Comparison of ENCODE assay signal across 8 mouse cellular contexts in genomic region chr5:53998146-53998742, GRCm38 (mm10). TPM values are rescaled to one million over a fixed set of nuclear protein-coding genes. Genes with fewer than 3 reads are reported as not detected.
DNase-seq lines count a peak whose midpoint lies in the region; ATAC-seq lines count a peak whose summit lies in the region.

Stim2 (plus strand) TSS chr5:53998499.

- H3K4me1 ChIP-seq in intestine, embryonic 14.5 days (replicated peaks; ENCODE audit: control insufficient read depth, insufficient read depth, low read length) = peaks cover 19% of the 10 kb centered on the region

- H3K9ac ChIP-seq in intestine, embryonic 14.5 days (ENCODE audit: low read length) = peak within 1 kb of the TSS; percentile 84

- DNase-seq in adrenal gland, adult (ENCODE audit: inconsistent age in 2 of 2, low spot score in 1 of 2) = peak; percentile 98 to 99
- DNase-seq in embryo, embryonic 10.5 days (ENCODE audit: low spot score) = peak; percentile 96
- peak; percentile 96 for DNase-seq in gastrocnemius, postnatal 25 days
- peak; percentile 96 for DNase-seq in intestine, embryonic 14.5 days (ENCODE audit: low spot score)
- DNase-seq in left cerebral cortex, postnatal 14 days (ENCODE audit: low spot score in 2 of 2) = peak; percentile 95
- DNase-seq in mesoderm, embryonic 11.5 days (ENCODE audit: low read depth, low spot score) = peak; percentile 98
- peak; percentile 90 to 94 for DNase-seq in right cerebral cortex, postnatal 36 days (ENCODE audit: low spot score in 2 of 2)
- peak; percentile 94 for DNase-seq in yolk sac, embryonic 10.5 days (ENCODE audit: low spot score)

- H3K36me3 ChIP-seq in intestine, embryonic 14.5 days (ENCODE audit: control insufficient read depth, insufficient read depth, low read length) = no peaks in the 10 kb centered on the region

- H3K4me2 ChIP-seq in intestine, embryonic 14.5 days (ENCODE audit: low read length) = peak within 1 kb of the TSS; percentile 72

- no peaks in the 10 kb centered on the region for H3K9me3 ChIP-seq in intestine, embryonic 14.5 days (ENCODE audit: control insufficient read depth, low read length)

- H3K27ac ChIP-seq in intestine, embryonic 14.5 days (ENCODE audit: low read depth) = peak within 1 kb of the TSS; percentile 86

- under 1% methylated on average over 63 of the region's 71 CpGs for WGBS in intestine, embryonic 14.5 days

- peak within 1 kb of the TSS; percentile 61 for H3K4me3 ChIP-seq in intestine, embryonic 14.5 days (ENCODE audit: low read depth, low read length)

- ATAC-seq in intestine, embryonic 14.5 days (replicated peaks; ENCODE audit: low FRiP score, low TSS enrichment, low read depth) = peak; percentile 93

- intact Hi-C loops in left cerebral cortex, postnatal 14 days (cut with DNase I) = loop anchor here (5.0 kb wide), 2 partner anchors 99 to 114 kb away; no protein-coding TSS in a partner anchor

- H3K27me3 ChIP-seq in intestine, embryonic 14.5 days (replicated peaks; ENCODE audit: control insufficient read depth, insufficient read depth, low read length) = no peaks in the 10 kb centered on the region

RNA-seq across cellular contexts. Expression of gene Stim2, which starts in this region (rescaled TPM):
- 10 to 100 TPM; 26.8 to 34.9 TPM for total RNA-seq in gastrocnemius, postnatal 25 days (2021)
- polyA plus RNA-seq in intestine, embryonic 14.5 days (2014; fragmentation: Nextera tagmentation; extraction: Ambion mirVana) = 18.2 and 19.9 TPM in 2 replicates
- 10 to 100 TPM; 54.4 to 58.9 TPM for total RNA-seq in left cerebral cortex, postnatal 14 days (2021)

Comparison
In these comparisons a context has a peak if more than half of its experiments do, and no peak if none do; other contexts are left out.
1. Peak in every context shown above with its lines: DNase-seq, ATAC-seq, H3K4me3 ChIP-seq and H3K27ac ChIP-seq.